Mouse (Mus musculus) forebrain, embryonic 14.5 days (tissue): Measurements from ENCODE around the gene Phldb3. TPM values are rescaled to one million over a fixed set of nuclear protein-coding genes. Genes with fewer than 3 reads are reported as not detected.
A peak's percentile ranks its signal among the peaks of the same experiment; 100 is the strongest.

Source experiments
- ATAC-seq: fragments of 200-750 bp; cut with Nextera tagmentation; 2 replicates; pipeline ENCODE4 v1.8.0; 2017; ENCODE audit warnings: mild to moderate bottlenecking, moderate library complexity
- DNase-seq: peaks from one replicate; pipeline ENCODE4 v3.0.0-alpha.2; 2015; ENCODE audit warnings: low spot score
- H3K27ac ChIP-seq: fragments of 300-500 bp; sonication (generic); 2 replicates; pipeline ENCODE4 v1.5.1; 2014; ENCODE audit warnings: low read depth, mild to moderate bottlenecking, control low read depth, low read length, moderate library complexity
- H3K27me3 ChIP-seq: fragments of 300-500 bp; sonication (generic); replicated peaks from 2 replicates; pipeline ENCODE4 v1.6.1; 2014; ENCODE audit warnings: low read length, control low read depth, mixed read lengths; ENCODE audit not compliant: control insufficient read depth, insufficient read depth
- H3K36me3 ChIP-seq: fragments of 300-500 bp; sonication (generic); 2 replicates; pipeline ENCODE4 v1.6.1; 2014; ENCODE audit warnings: low read length, control low read depth; ENCODE audit not compliant: control insufficient read depth, insufficient read depth
- H3K4me1 ChIP-seq: fragments of 300-500 bp; sonication (generic); 2 replicates; pipeline ENCODE4 v1.6.1; 2014; ENCODE audit warnings: antibody characterized with exemption, low read length, control low read depth; ENCODE audit not compliant: control insufficient read depth, insufficient read depth
- H3K4me2 ChIP-seq: fragments of 300-500 bp; sonication (generic); 2 replicates; pipeline ENCODE4 v1.6.1; 2014; ENCODE audit warnings: mild to moderate bottlenecking, control low read depth, low read length
- H3K4me3 ChIP-seq: fragments of 300-500 bp; sonication (generic); 2 replicates; pipeline ENCODE4 v1.5.1; 2014; ENCODE audit warnings: low read depth, low read length, control low read depth
- H3K9ac ChIP-seq: fragments of 300-500 bp; sonication (generic); 2 replicates; pipeline ENCODE4 v1.6.1; 2014; ENCODE audit warnings: mild to moderate bottlenecking, low read length, control low read depth, moderate library complexity
- H3K9me3 ChIP-seq: fragments of 300-500 bp; sonication (generic); replicated peaks from 2 replicates; pipeline ENCODE4 v1.6.1; 2016; ENCODE audit warnings: low read length, control low read depth, mixed read lengths; ENCODE audit not compliant: control insufficient read depth
- WGBS: fragments of 180-500 bp; shearing (Covaris S2); extraction: QIAGEN DNeasy Blood & Tissue Kit; methylation state at CpG from one replicate; pipeline ENCODE4 v1.1.7; 2014; 5-methylcytosine and 5-hydroxymethylcytosine counted together
- polyA plus RNA-seq: library from polyadenylated mRNA; unstranded; fragments of >200 nt; fragmentation: Nextera tagmentation; extraction: Ambion mirVana; gene quantifications from 2 replicates; pipeline ENCODE4 v1.2.1, GENCODE M21; 2014

Phldb3 gene
- polyA plus RNA-seq, 1 experiment from 2014 or later = not detected

- no peak for DNase-seq
- peaks cover 4% of the 10 kb centered on the region; the same call in 1 of the 2 replicates for H3K4me1 ChIP-seq
- WGBS = 69% methylated on average over 10 of the region's 10 CpGs
- no peak overlapping the region for H3K27ac ChIP-seq
- H3K27me3 ChIP-seq = no peaks in the 10 kb centered on the region
- H3K4me2 ChIP-seq = no peak overlapping the region
- no peak overlapping the region for H3K4me3 ChIP-seq
- no peaks in the 10 kb centered on the region for H3K9me3 ChIP-seq
- H3K9ac ChIP-seq = no peak overlapping the region
- no peaks in the 10 kb centered on the region for H3K36me3 ChIP-seq
- ATAC-seq = no peak
These were observed 19.7 kb downstream of the Phldb3 start for GRCm38 (mm10) chr7:24630116-24630880.

GRCm38 (mm10) chr7:24636264-24636663 lies 25.7 kb downstream of the Phldb3 start, which contains the start of gene Lypd3:
Gene Lypd3 (plus strand): TSS chr7:24636550.
- no peak within 1 kb of the TSS for H3K27ac ChIP-seq
- peak within 1 kb of the TSS; percentile 16 for H3K4me3 ChIP-seq
- 13% methylated on average over 15 of the region's 15 CpGs for WGBS
- no peak for ATAC-seq
- no peaks in the 10 kb centered on the region for H3K36me3 ChIP-seq
- no peaks in the 10 kb centered on the region for H3K9me3 ChIP-seq
- H3K4me1 ChIP-seq = peaks cover 8% of the 10 kb centered on the region
- peak within 1 kb of the TSS; percentile 21; the same call in 1 of the 2 replicates for H3K9ac ChIP-seq
- H3K4me2 ChIP-seq = peak within 1 kb of the TSS; percentile 70
- no peak for DNase-seq
- H3K27me3 ChIP-seq = peaks cover 43% of the 10 kb centered on the region

- DNase-seq (peak; percentile 4), ATAC-seq (no peak; the same call in 1 of the 2 replicates)
- H3K4me1 ChIP-seq = peaks cover 8% of the 10 kb centered on the region
- H3K9ac ChIP-seq = peak overlapping the region; percentile 21; the same call in 1 of the 2 replicates
- H3K9me3 ChIP-seq = no peaks in the 10 kb centered on the region
- no peaks in the 10 kb centered on the region for H3K36me3 ChIP-seq
- WGBS = under 1% methylated on average over 18 of the region's 18 CpGs
- H3K4me2 ChIP-seq = peak overlapping the region; percentile 70
- peak overlapping the region; percentile 16 for H3K4me3 ChIP-seq
- no peak overlapping the region for H3K27ac ChIP-seq
- H3K27me3 ChIP-seq = peaks cover 43% of the 10 kb centered on the region
These were observed 26.5 kb downstream of the Phldb3 start for GRCm38 (mm10) chr7:24637046-24637445.

- Histone ChIP-seq H3K4me1 (peaks cover 8% of the 10 kb centered on the region), H3K36me3 (no peaks in the 10 kb centered on the region), H3K9me3 (no peaks in the 10 kb centered on the region), H3K27me3 (peaks cover 43% of the 10 kb centered on the region), H3K9ac (peak overlapping the region; percentile 8; the same call in 1 of the 2 replicates), H3K4me2 (peak overlapping the region; percentile 70), H3K27ac (no peak overlapping the region), H3K4me3 (peak overlapping the region; percentile 33)
- no peak for ATAC-seq
- peak; percentile 49 for DNase-seq
- WGBS = 4% methylated on average over 35 of the region's 35 CpGs
These were observed 27.7 kb downstream of the Phldb3 start for GRCm38 (mm10) chr7:24638026-24638856.

GRCm38 (mm10) chr7:24640450-24640849 lies 29.9 kb downstream of the Phldb3 start:
- H3K27me3 ChIP-seq = peaks cover 43% of the 10 kb centered on the region
- no peak overlapping the region for H3K4me2 ChIP-seq
- H3K9me3 ChIP-seq = no peaks in the 10 kb centered on the region
- no peak overlapping the region for H3K4me3 ChIP-seq
- ATAC-seq = no peak
- no peak overlapping the region for H3K27ac ChIP-seq
- H3K36me3 ChIP-seq = no peaks in the 10 kb centered on the region
- H3K9ac ChIP-seq = no peak overlapping the region
- WGBS = 62% methylated on average over 13 of the region's 13 CpGs
- DNase-seq = no peak
- H3K4me1 ChIP-seq = peaks cover 8% of the 10 kb centered on the region

GRCm38 (mm10) chr7:24642491-24642890 lies 31.9 kb downstream of the Phldb3 start:
- peaks cover 27% of the 10 kb centered on the region for H3K27me3 ChIP-seq
- peak; percentile 45 for DNase-seq
- WGBS = 7% methylated on average over 9 of the region's 9 CpGs

GRCm38 (mm10) chr7:24644492-24644891 lies 33.9 kb downstream of the Phldb3 start:
- Histone ChIP-seq H3K4me2 (no peak overlapping the region), H3K4me3 (no peak overlapping the region), H3K27me3 (peaks cover 8% of the 10 kb centered on the region), H3K27ac (no peak overlapping the region), H3K36me3 (no peaks in the 10 kb centered on the region), H3K9me3 (no peaks in the 10 kb centered on the region), H3K4me1 (no peaks in the 10 kb centered on the region), H3K9ac (no peak overlapping the region)
- 86% methylated on average over 6 of the region's 6 CpGs for WGBS
- DNase-seq (no peak), ATAC-seq (no peak)

More at GRCm38 (mm10) chr7:24642491-24642890, 31.9 kb downstream of the Phldb3 start:
- H3K4me2 ChIP-seq = no peak overlapping the region
- H3K36me3 ChIP-seq = no peaks in the 10 kb centered on the region
- H3K4me3 ChIP-seq = no peak overlapping the region
- H3K9me3 ChIP-seq = no peaks in the 10 kb centered on the region
- no peak for ATAC-seq
- no peak overlapping the region for H3K27ac ChIP-seq
- peaks cover 8% of the 10 kb centered on the region for H3K4me1 ChIP-seq
- H3K9ac ChIP-seq = no peak overlapping the region

- Histone ChIP-seq H3K9me3 (no peaks in the 10 kb centered on the region), H3K4me1 (no peaks in the 10 kb centered on the region), H3K27ac (no peak overlapping the region), H3K27me3 (peaks cover 3% of the 10 kb centered on the region), H3K4me2 (no peak overlapping the region), H3K36me3 (no peaks in the 10 kb centered on the region), H3K9ac (no peak overlapping the region), H3K4me3 (no peak overlapping the region)
- WGBS = 77% methylated on average over 7 of the region's 7 CpGs
- ATAC-seq (no peak), DNase-seq (no peak)
These were observed 34.4 kb downstream of the Phldb3 start for GRCm38 (mm10) chr7:24644996-24645395.
